Mouse (Mus musculus) embryonic facial prominence, embryonic 11.5 days (tissue): ENCODE measurements around the gene Il27ra. TPM values are rescaled to one million over a fixed set of nuclear protein-coding genes. Genes with fewer than 3 reads are reported as not detected.
"Not testable (repeated sequence)": the region's sequence is repeated elsewhere in the genome, so short reads cannot be mapped to it uniquely, and the experiment has no call there.

ENCODE experiments used
- ATAC-seq: fragments of 200-750 bp; cut with Nextera tagmentation; replicated peaks from 2 replicates; pipeline ENCODE4 v1.8.0; 2017; ENCODE audit warnings: low read depth; ENCODE audit not compliant: insufficient number of reproducible peaks, low FRiP score, low TSS enrichment
- DNase-seq: peaks from one replicate; pipeline ENCODE4 v3.0.0-alpha.2; 2015; ENCODE audit warnings: low spot score
- H3K27ac ChIP-seq: fragments of 300-500 bp; sonication (generic); replicated peaks from 2 replicates; pipeline ENCODE4 v1.5.1; 2014; ENCODE audit warnings: mild to moderate bottlenecking, low read depth, low read length, control low read depth
- H3K27me3 ChIP-seq: fragments of 300-500 bp; sonication (generic); 2 replicates; pipeline ENCODE4 v1.6.1; 2014; ENCODE audit warnings: mild to moderate bottlenecking, low read length, moderate library complexity, mixed read lengths; ENCODE audit not compliant: control insufficient read depth, insufficient read depth
- H3K36me3 ChIP-seq: fragments of 300-500 bp; sonication (generic); replicated peaks from 2 replicates; pipeline ENCODE4 v1.6.1; 2014; ENCODE audit warnings: low read depth, mild to moderate bottlenecking, low read length, moderate library complexity, mixed read lengths; ENCODE audit not compliant: control insufficient read depth, insufficient read depth
- H3K4me1 ChIP-seq: fragments of 300-500 bp; sonication (generic); 2 replicates; pipeline ENCODE4 v1.6.1; 2014; ENCODE audit warnings: low read length, mixed read lengths; ENCODE audit not compliant: control insufficient read depth, insufficient read depth
- H3K4me2 ChIP-seq: fragments of 300-500 bp; sonication (generic); 2 replicates; pipeline ENCODE4 v1.6.1; 2014; ENCODE audit warnings: low read depth, mild to moderate bottlenecking, control low read depth, low read length, moderate library complexity
- H3K4me3 ChIP-seq: fragments of 300-500 bp; sonication (generic); 2 replicates; pipeline ENCODE4 v1.5.1; 2014; ENCODE audit warnings: low read depth, low read length, control low read depth
- H3K9ac ChIP-seq: fragments of 300-500 bp; sonication (generic); replicated peaks from 2 replicates; pipeline ENCODE4 v1.6.1; 2014; ENCODE audit warnings: mild to moderate bottlenecking, control low read depth, low read length
- H3K9me3 ChIP-seq: fragments of 300-500 bp; sonication (generic); replicated peaks from 2 replicates; pipeline ENCODE4 v1.6.1; 2016; ENCODE audit warnings: mild to moderate bottlenecking, low read length, inconsistent platforms, mixed read lengths; ENCODE audit not compliant: control insufficient read depth
- WGBS: fragments of 180-500 bp; shearing (Covaris S2); extraction: QIAGEN DNeasy Blood & Tissue Kit; methylation state at CpG from one replicate; pipeline ENCODE4 v1.1.7; 2014; 5-methylcytosine and 5-hydroxymethylcytosine counted together
- polyA plus RNA-seq: library from polyadenylated mRNA; unstranded; fragments of >200 nt; fragmentation: Nextera tagmentation; extraction: Ambion mirVana; gene quantifications from 2 replicates; pipeline ENCODE4 v1.2.1, GENCODE M21; 2014

The Il27ra gene
- polyA plus RNA-seq, 1 experiment from 2014 or later, result 0.38 TPM

DNA sequence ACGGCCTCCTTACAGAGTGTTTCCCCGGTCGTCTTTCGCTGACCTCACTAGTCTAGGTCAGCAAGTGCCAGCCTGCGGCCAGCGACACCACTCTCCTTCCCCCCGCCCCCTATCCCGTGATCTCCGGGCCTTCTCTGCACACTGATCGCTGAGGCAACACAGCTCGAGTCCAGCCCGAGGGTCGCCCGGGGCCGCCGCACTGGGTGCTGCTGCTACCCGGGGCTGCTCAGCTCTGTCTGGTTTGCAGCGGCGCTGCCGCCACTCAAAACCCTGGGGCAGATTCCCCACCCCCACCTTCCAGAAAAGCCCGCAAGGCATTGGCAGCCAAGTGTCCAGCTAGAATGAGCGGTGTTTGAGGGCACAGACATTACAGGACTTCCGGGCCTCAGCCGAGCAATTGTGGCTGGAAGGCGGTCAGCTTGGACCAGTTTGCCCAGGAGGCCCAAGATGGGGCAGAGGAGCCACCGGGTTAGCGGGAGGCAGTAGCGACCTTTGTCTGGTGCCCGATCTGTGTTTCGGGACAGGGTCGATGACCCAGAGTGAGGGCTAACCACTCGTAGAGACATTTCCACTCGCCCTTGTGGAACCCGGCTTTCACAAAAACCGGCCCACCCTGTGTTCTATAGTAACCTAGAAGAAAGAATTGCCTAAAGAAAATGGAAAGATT is 29.8 kb downstream of the Il27ra start:
- no peak overlapping the region for H3K27ac ChIP-seq
- H3K9ac ChIP-seq, result peak overlapping the region; percentile 10; the same call in 1 of the 2 replicates
- no peaks in the 10 kb centered on the region for H3K9me3 ChIP-seq
- peak overlapping the region; percentile 11 for H3K4me3 ChIP-seq
- peaks cover 3% of the 10 kb centered on the region for H3K4me1 ChIP-seq
- DNase-seq (no peak), ATAC-seq (no peak)
- peak overlapping the region; percentile 89 for H3K4me2 ChIP-seq
- H3K27me3 ChIP-seq, result peaks cover 32% of the 10 kb centered on the region
- WGBS, result 3% methylated on average over 35 of the region's 35 CpGs
- no peaks in the 10 kb centered on the region for H3K36me3 ChIP-seq

DNA sequence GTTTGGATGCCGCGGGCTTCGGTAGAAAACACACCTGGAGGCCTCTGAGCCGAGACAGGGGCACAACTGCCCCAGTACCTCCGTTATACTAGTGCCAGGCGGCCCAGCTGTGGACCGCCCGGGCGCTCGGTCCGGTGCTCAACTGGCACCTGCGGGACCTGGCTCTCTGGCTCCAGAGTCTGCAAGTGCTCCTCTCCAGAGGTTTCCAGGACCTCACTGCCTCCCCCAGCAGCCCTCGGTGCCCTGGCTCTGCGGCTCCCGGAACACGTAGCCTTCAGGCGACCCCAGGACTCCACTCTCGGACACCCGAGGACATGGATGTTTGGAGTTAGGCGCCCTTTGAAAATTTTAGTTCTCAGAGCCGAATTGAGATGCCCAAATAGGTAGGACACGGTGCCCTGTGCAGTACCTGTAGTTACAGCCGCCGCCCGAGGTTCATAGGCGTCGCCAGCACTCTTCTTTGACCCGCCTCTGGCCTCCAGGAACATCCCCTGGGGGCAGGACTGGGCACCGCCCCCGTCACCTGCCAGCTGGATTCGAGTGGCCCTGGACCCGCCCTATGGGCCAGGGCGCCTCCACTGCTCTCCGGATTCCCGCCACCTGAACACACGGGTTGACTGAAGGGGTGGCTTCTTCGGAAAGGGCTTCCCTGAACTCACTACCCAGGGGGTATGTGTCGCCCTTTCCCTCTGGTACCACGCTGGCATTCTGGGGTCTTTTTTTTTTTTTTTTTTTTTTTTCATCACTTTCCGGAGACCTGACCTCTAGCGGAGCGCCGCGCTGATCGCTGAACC is 30.5 kb downstream of the Il27ra start, which contains the start of gene 2210011C24Rik:
TSS of gene 2210011C24Rik (minus strand) at position 467 of the 794 bp plus-strand sequence.
- Histone ChIP-seq H3K4me3 (peak within 1 kb of the TSS; percentile 45), H3K4me2 (peak within 1 kb of the TSS; percentile 89), H3K36me3 (no peaks in the 10 kb centered on the region), H3K27ac (no peak within 1 kb of the TSS), H3K4me1 (peaks cover 3% of the 10 kb centered on the region), H3K27me3 (peaks cover 32% of the 10 kb centered on the region), H3K9me3 (no peaks in the 10 kb centered on the region), H3K9ac (peak within 1 kb of the TSS; percentile 42)
- ATAC-seq (no peak), DNase-seq (no peak)
- under 1% methylated on average over 45 of the region's 45 CpGs for WGBS

GRCm38 (mm10) chr8:84010625-84011611 is 31.5 kb downstream of the Il27ra start:
- Histone ChIP-seq H3K4me3 (peak overlapping the region; percentile 45), H3K4me2 (peak overlapping the region; percentile 89), H3K9me3 (no peaks in the 10 kb centered on the region), H3K27me3 (peaks cover 32% of the 10 kb centered on the region), H3K27ac (no peak overlapping the region), H3K4me1 (peaks cover 3% of the 10 kb centered on the region), H3K9ac (peak overlapping the region; percentile 42), H3K36me3 (no peaks in the 10 kb centered on the region)
- DNase-seq (peak; percentile 85), ATAC-seq (no peak)
- 2% methylated on average over 75 of the region's 83 CpGs for WGBS

- peaks cover 32% of the 10 kb centered on the region for H3K27me3 ChIP-seq
- H3K4me2 ChIP-seq, result no peak overlapping the region
- ATAC-seq (no peak), DNase-seq (peak; percentile 93)
- H3K36me3 ChIP-seq, result no peaks in the 10 kb centered on the region
- no peak overlapping the region for H3K27ac ChIP-seq
- no peak overlapping the region for H3K9ac ChIP-seq
- peaks cover 3% of the 10 kb centered on the region for H3K4me1 ChIP-seq
- no peak overlapping the region for H3K4me3 ChIP-seq
- no peaks in the 10 kb centered on the region for H3K9me3 ChIP-seq
- 2% methylated on average over 11 of the region's 11 CpGs for WGBS
Measured at GRCm38 (mm10) chr8:84009876-84010275, 32.5 kb downstream of the Il27ra start.

GRCm38 (mm10) chr8:84008362-84008761 is 34.0 kb downstream of the Il27ra start:
- no peak overlapping the region for H3K4me2 ChIP-seq
- no peak overlapping the region for H3K9ac ChIP-seq
- no peaks in the 10 kb centered on the region for H3K9me3 ChIP-seq
- peaks cover 29% of the 10 kb centered on the region for H3K27me3 ChIP-seq
- ATAC-seq (no peak), DNase-seq (peak; percentile 49)
- H3K4me3 ChIP-seq, result no peak overlapping the region
- H3K36me3 ChIP-seq, result no peaks in the 10 kb centered on the region
- H3K27ac ChIP-seq, result no peak overlapping the region
- peaks cover 3% of the 10 kb centered on the region for H3K4me1 ChIP-seq
- WGBS, result 28% methylated on average over 7 of the region's 7 CpGs

- not testable (repeated sequence) for H3K4me3 ChIP-seq, H3K4me1 ChIP-seq, H3K4me2 ChIP-seq, H3K9me3 ChIP-seq, DNase-seq, H3K27ac ChIP-seq, ATAC-seq, H3K36me3 ChIP-seq, H3K9ac ChIP-seq, H3K27me3 ChIP-seq
- WGBS, result 90% methylated on average over 7 of the region's 7 CpGs
Measured at GRCm38 (mm10) chr8:84005502-84005901, 36.9 kb downstream of the Il27ra start.

DNA sequence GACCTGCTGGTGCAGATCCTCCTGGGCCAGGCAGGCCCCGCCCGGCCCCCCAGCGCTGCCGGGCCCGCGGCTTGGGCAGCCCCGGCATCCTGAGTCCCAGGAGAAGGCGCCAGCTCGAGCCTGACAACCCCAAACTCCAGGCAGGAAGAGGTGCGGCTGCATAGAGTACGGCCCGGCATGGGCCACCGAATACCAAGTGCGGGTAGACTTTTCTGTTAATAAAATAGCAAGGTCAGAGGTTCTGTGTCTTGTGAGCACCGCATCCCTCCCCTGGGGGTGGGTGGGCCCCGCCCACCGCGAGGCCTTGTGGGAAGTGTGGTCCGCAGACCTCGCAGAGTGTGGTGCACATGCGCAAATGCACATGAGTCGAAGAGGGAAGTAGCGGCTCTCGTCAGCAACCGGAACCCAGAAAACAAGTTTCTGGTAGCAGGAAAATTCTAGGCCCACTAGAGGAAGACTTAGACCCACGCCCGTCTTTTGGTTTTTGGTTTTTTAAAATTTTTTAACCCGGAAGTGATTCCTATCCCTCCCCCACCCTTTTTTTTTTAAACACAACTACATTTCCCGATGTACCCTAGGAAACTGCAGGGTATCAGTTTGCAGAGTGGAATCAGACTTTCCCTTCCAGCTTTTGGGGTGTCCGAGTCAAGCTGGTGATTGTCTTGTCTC is 37.7 kb downstream of the Il27ra start:
- H3K36me3 ChIP-seq, result no peaks in the 10 kb centered on the region; the same call in 1 of the 2 replicates
- no peaks in the 10 kb centered on the region; the same call in 1 of the 2 replicates for H3K4me1 ChIP-seq
- ATAC-seq (peak; percentile 67), DNase-seq (peak; percentile 94)
- peak overlapping the region; percentile 65 for H3K9ac ChIP-seq
- peak overlapping the region; percentile 81 for H3K4me2 ChIP-seq
- H3K27me3 ChIP-seq, result no peaks in the 10 kb centered on the region; the same call in 1 of the 2 replicates
- H3K9me3 ChIP-seq, result no peaks in the 10 kb centered on the region
- under 1% methylated on average over 30 of the region's 30 CpGs for WGBS
- H3K4me3 ChIP-seq, result peak overlapping the region; percentile 48
- H3K27ac ChIP-seq, result peak overlapping the region; percentile 22; the same call in 1 of the 2 replicates
